Mouse (Mus musculus): ENCODE results near the gene E2f8. TPM values are rescaled to one million over a fixed set of nuclear protein-coding genes. Genes with fewer than 3 reads are reported as not detected.

Gene E2f8
- polyA plus RNA-seq, 1 experiment from 2014 or later, result 14.5 TPM

DNA sequence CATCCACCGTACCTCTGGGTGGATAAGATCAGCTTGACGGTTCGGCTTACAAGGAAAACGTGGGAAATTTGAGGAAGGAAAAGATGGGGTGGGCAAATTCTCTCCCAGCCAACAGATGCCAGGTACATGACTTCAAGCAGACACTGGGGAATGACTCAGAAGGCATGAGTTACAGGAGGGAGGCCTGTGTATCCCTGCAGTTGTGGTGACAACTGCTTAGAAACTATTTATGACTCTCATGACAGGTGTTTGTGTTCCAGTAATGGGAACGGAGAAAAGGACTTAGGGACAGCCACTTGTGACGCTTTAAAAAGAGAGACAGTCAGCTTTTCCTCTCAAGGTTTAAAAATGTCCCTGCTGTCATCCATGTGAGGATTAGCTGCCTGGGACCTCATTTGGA lies 11.3 kb downstream of the E2f8 start:
- Histone ChIP-seq H3K4me2 (no peak overlapping the region), H3K9ac (ENCODE audit: low read length) (no peak overlapping the region), H3K4me3 (ENCODE audit: low read depth, low read length) (no peak overlapping the region), H3K27ac (ENCODE audit: low read depth, low read length) (no peak overlapping the region), H3K9me3 (ENCODE audit: control insufficient read depth, low read length) (no peaks in the 10 kb centered on the region), H3K4me1 (ENCODE audit: control insufficient read depth, insufficient read depth, low read length) (no peaks in the 10 kb centered on the region), H3K36me3 (ENCODE audit: control insufficient read depth, insufficient read depth, low read length) (peaks cover 40% of the 10 kb centered on the region), H3K27me3 (ENCODE audit: control insufficient read depth, insufficient read depth, low read length) (no peaks in the 10 kb centered on the region)
- ATAC-seq (ENCODE audit: low FRiP score) (no peak), DNase-seq (ENCODE audit: low spot score, missing footprints) (no peak)
- WGBS, result 94% methylated on average over 6 of the region's 6 CpGs

- Histone ChIP-seq H3K27ac (ENCODE audit: low read depth, low read length) (no peak overlapping the region), H3K4me1 (ENCODE audit: control insufficient read depth, insufficient read depth, low read length) (no peaks in the 10 kb centered on the region), H3K27me3 (ENCODE audit: control insufficient read depth, insufficient read depth, low read length) (no peaks in the 10 kb centered on the region), H3K9me3 (ENCODE audit: control insufficient read depth, low read length) (no peaks in the 10 kb centered on the region), H3K36me3 (ENCODE audit: control insufficient read depth, insufficient read depth, low read length) (peaks cover 33% of the 10 kb centered on the region), H3K9ac (ENCODE audit: low read length) (no peak overlapping the region), H3K4me3 (ENCODE audit: low read depth, low read length) (no peak overlapping the region), H3K4me2 (no peak overlapping the region)
- DNase-seq (ENCODE audit: low spot score, missing footprints) (no peak), ATAC-seq (ENCODE audit: low FRiP score) (no peak)
- WGBS, result 96% methylated on average over 18 of the region's 18 CpGs
Measured at GRCm38 (mm10) chr7:48867576-48867975, 13.8 kb downstream of the E2f8 start.

GRCm38 (mm10) chr7:48864671-48865458 lies 16.5 kb downstream of the E2f8 start:
- Histone ChIP-seq H3K27me3 (ENCODE audit: control insufficient read depth, insufficient read depth, low read length) (no peaks in the 10 kb centered on the region), H3K36me3 (ENCODE audit: control insufficient read depth, insufficient read depth, low read length) (peaks cover 8% of the 10 kb centered on the region), H3K9ac (ENCODE audit: low read length) (no peak overlapping the region), H3K4me2 (no peak overlapping the region), H3K4me3 (ENCODE audit: low read depth, low read length) (no peak overlapping the region), H3K27ac (ENCODE audit: low read depth, low read length) (no peak overlapping the region), H3K4me1 (ENCODE audit: control insufficient read depth, insufficient read depth, low read length) (no peaks in the 10 kb centered on the region), H3K9me3 (ENCODE audit: control insufficient read depth, low read length) (no peaks in the 10 kb centered on the region)
- no peak for DNase-seq (ENCODE audit: low spot score, missing footprints)
- ATAC-seq (ENCODE audit: low FRiP score), result no peak
- 95% methylated on average over 9 of the region's 9 CpGs for WGBS

- Histone ChIP-seq H3K9me3 (ENCODE audit: control insufficient read depth, low read length) (no peaks in the 10 kb centered on the region), H3K4me2 (no peak overlapping the region), H3K27me3 (ENCODE audit: control insufficient read depth, insufficient read depth, low read length) (no peaks in the 10 kb centered on the region), H3K4me1 (ENCODE audit: control insufficient read depth, insufficient read depth, low read length) (no peaks in the 10 kb centered on the region), H3K27ac (ENCODE audit: low read depth, low read length) (no peak overlapping the region), H3K4me3 (ENCODE audit: low read depth, low read length) (no peak overlapping the region), H3K36me3 (ENCODE audit: control insufficient read depth, insufficient read depth, low read length) (peaks cover 6% of the 10 kb centered on the region; the same call in 1 of the 2 replicates), H3K9ac (ENCODE audit: low read length) (no peak overlapping the region)
- ATAC-seq (ENCODE audit: low FRiP score) (no peak), DNase-seq (ENCODE audit: low spot score, missing footprints) (no peak)
Measured at GRCm38 (mm10) chr7:48864199-48864598, 17.2 kb downstream of the E2f8 start.

DNA sequence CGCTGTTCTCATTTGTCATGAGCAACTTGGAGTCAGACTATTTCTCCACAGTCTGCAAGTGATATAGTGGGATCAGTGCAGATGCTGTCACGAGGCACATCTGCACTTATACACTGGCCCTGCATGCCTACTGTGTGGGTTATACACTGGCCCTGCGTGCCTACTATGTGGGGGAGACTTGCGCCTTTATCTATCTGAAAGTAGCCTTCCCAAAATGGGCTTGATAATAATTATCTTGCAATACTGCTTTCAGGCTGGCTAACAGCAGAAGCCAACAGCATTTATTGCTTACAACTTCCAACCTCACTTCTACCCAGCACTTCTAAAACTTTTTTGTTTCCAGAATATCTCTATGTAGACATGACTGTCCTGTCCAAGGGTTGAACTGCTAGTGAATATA lies 19.6 kb downstream of the E2f8 start:
- no peak overlapping the region for H3K9ac ChIP-seq (ENCODE audit: low read length)
- no peaks in the 10 kb centered on the region for H3K27me3 ChIP-seq (ENCODE audit: control insufficient read depth, insufficient read depth, low read length)
- ATAC-seq (ENCODE audit: low FRiP score), result no peak
- no peaks in the 10 kb centered on the region for H3K4me1 ChIP-seq (ENCODE audit: control insufficient read depth, insufficient read depth, low read length)
- 92% methylated on average over 4 of the region's 4 CpGs for WGBS
- no peak overlapping the region for H3K4me3 ChIP-seq (ENCODE audit: low read depth, low read length)
- no peak for DNase-seq (ENCODE audit: low spot score, missing footprints)
- H3K36me3 ChIP-seq (ENCODE audit: control insufficient read depth, insufficient read depth, low read length), result no peaks in the 10 kb centered on the region; the same call in 1 of the 2 replicates
- no peak overlapping the region for H3K4me2 ChIP-seq
- no peak overlapping the region for H3K27ac ChIP-seq (ENCODE audit: low read depth, low read length)
- no peaks in the 10 kb centered on the region for H3K9me3 ChIP-seq (ENCODE audit: control insufficient read depth, low read length)

GRCm38 (mm10) chr7:48860948-48861347 lies 20.4 kb downstream of the E2f8 start:
- H3K36me3 ChIP-seq (ENCODE audit: control insufficient read depth, insufficient read depth, low read length), result no peaks in the 10 kb centered on the region; the same call in 1 of the 2 replicates
- H3K4me3 ChIP-seq (ENCODE audit: low read depth, low read length), result no peak overlapping the region
- H3K27me3 ChIP-seq (ENCODE audit: control insufficient read depth, insufficient read depth, low read length), result no peaks in the 10 kb centered on the region
- no peaks in the 10 kb centered on the region for H3K4me1 ChIP-seq (ENCODE audit: control insufficient read depth, insufficient read depth, low read length)
- ATAC-seq (ENCODE audit: low FRiP score) (no peak), DNase-seq (ENCODE audit: low spot score, missing footprints) (no peak)
- no peak overlapping the region for H3K4me2 ChIP-seq
- H3K9ac ChIP-seq (ENCODE audit: low read length), result no peak overlapping the region
- H3K27ac ChIP-seq (ENCODE audit: low read depth, low read length), result no peak overlapping the region
- no peaks in the 10 kb centered on the region for H3K9me3 ChIP-seq (ENCODE audit: control insufficient read depth, low read length)
- WGBS, result 71% methylated on average over 1 of the region's 1 CpGs

GRCm38 (mm10) chr7:48859362-48859761 lies 22.0 kb downstream of the E2f8 start:
- WGBS, result 94% methylated on average over 4 of the region's 4 CpGs
- no peak for ATAC-seq (ENCODE audit: low FRiP score)

DNA sequence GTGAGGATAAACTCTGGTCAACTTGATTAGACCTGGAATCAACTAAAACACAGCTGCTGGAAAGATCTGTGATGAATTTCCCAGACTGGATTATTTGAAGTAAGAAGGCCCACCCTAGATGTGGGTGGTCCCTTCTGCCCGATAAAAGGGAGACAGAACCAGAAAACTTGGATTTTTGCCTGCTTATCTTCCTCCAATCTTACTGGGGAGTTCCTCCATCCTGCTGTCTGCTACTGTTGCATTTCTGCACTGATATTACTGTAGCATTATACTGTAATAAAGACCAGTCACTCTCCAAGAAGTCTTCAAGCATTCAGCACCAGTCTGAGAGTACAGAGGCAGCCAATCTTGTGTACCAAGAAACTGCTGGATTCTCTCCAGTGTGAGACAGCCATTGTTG lies 23.1 kb downstream of the E2f8 start:
- 89% methylated on average over 1 of the region's 1 CpGs for WGBS
- Histone ChIP-seq H3K4me2 (no peak overlapping the region), H3K27ac (ENCODE audit: low read depth, low read length) (no peak overlapping the region), H3K9me3 (ENCODE audit: control insufficient read depth, low read length) (no peaks in the 10 kb centered on the region), H3K9ac (ENCODE audit: low read length) (no peak overlapping the region), H3K36me3 (ENCODE audit: control insufficient read depth, insufficient read depth, low read length) (no peaks in the 10 kb centered on the region), H3K27me3 (ENCODE audit: control insufficient read depth, insufficient read depth, low read length) (no peaks in the 10 kb centered on the region), H3K4me3 (ENCODE audit: low read depth, low read length) (no peak overlapping the region), H3K4me1 (ENCODE audit: control insufficient read depth, insufficient read depth, low read length) (no peaks in the 10 kb centered on the region)
- DNase-seq (ENCODE audit: low spot score, missing footprints), result no peak
- ATAC-seq (ENCODE audit: low FRiP score), result no peak

More at GRCm38 (mm10) chr7:48859362-48859761, 22.0 kb downstream of the E2f8 start:
- no peak for DNase-seq (ENCODE audit: low spot score, missing footprints)
- Histone ChIP-seq H3K27me3 (ENCODE audit: control insufficient read depth, insufficient read depth, low read length) (no peaks in the 10 kb centered on the region), H3K4me1 (ENCODE audit: control insufficient read depth, insufficient read depth, low read length) (no peaks in the 10 kb centered on the region), H3K4me2 (no peak overlapping the region), H3K36me3 (ENCODE audit: control insufficient read depth, insufficient read depth, low read length) (no peaks in the 10 kb centered on the region), H3K4me3 (ENCODE audit: low read depth, low read length) (no peak overlapping the region), H3K27ac (ENCODE audit: low read depth, low read length) (no peak overlapping the region), H3K9me3 (ENCODE audit: control insufficient read depth, low read length) (no peaks in the 10 kb centered on the region), H3K9ac (ENCODE audit: low read length) (no peak overlapping the region)

- Histone ChIP-seq H3K27ac (ENCODE audit: low read depth, low read length) (no peak overlapping the region), H3K4me2 (no peak overlapping the region), H3K4me3 (ENCODE audit: low read depth, low read length) (no peak overlapping the region), H3K4me1 (ENCODE audit: control insufficient read depth, insufficient read depth, low read length) (no peaks in the 10 kb centered on the region), H3K27me3 (ENCODE audit: control insufficient read depth, insufficient read depth, low read length) (no peaks in the 10 kb centered on the region), H3K36me3 (ENCODE audit: control insufficient read depth, insufficient read depth, low read length) (no peaks in the 10 kb centered on the region), H3K9me3 (ENCODE audit: control insufficient read depth, low read length) (no peaks in the 10 kb centered on the region), H3K9ac (ENCODE audit: low read length) (no peak overlapping the region)
- DNase-seq (ENCODE audit: low spot score, missing footprints) (no peak), ATAC-seq (ENCODE audit: low FRiP score) (no peak)
- 92% methylated on average over 3 of the region's 3 CpGs for WGBS
Measured at GRCm38 (mm10) chr7:48855461-48855860, 25.9 kb downstream of the E2f8 start.

Data from midbrain, embryonic 11.5 days (tissue).